Mouse (Mus musculus): Measurements from ENCODE around the gene Zbtb25. TPM values are rescaled to one million over a fixed set of nuclear protein-coding genes. Genes with fewer than 3 reads are reported as not detected.

Zbtb25 gene
- total RNA-seq, 2 experiments from 2014 or later: 7.8 to 8.7 TPM

DNA sequence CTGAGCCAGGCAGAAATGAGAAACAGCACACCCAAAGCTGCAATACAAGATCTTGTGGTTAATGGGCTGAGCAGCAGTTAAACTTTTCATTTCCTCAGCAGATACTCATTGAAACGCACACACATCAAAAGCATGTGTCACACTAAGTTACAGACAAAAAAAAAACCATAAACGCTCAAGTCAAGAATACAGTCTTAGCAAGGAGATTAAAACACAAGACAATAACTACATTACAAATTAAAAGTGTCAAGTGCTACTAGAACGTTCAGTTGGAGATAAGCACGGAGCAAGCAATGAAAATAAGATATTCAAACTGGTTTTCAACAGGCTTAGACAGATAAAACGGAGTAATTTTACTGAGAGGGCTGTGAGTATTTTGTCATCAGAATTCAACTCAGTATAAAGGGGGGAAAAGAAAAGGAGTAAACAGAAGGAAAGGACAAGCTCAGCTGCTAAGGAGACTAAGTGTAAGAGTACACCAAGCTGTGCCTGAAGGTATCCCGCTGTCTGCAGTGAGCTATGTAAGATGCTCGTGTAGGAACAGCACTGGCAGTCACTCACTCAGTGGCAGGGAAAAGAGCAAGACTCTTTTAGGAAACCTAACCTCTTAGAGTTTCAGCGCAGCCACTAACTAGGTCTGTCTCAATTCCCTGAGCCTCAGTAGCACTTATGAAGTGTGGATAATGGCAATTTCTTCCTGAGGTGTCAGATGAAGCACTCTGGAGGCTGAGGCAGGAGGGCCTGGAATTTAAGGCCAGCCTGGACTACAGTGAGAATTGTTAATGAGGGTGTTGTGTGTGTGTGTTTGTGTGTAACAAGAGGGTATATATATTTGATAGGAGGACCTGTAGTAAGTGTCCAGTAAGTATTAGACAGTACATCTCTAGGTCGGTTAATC lies 7.7 kb downstream of the Zbtb25 start:
- intact Hi-C loops (cut with DNase I; ENCODE audit: low total_unique reads): no loop called here

DNA sequence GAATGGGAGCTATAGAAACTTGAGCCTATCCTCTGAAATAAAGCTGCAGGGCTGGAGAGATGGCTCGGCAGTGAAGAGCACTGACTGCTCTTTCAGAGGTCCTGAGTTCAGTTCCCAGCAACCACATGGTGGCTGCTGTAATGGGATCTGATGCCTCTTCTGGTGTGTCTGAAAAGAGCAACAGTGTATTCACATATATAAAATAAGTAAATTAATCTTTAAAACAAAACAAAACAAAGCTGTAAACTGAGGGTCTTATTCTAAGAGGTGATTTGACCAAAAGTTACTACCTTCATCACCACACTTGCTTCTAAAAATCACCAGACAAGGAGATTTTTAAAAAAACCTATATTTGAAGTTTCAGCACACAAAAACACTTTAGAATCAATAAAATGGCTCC lies 8.5 kb downstream of the Zbtb25 start:
- intact Hi-C loops (cut with DNase I; ENCODE audit: low total_unique reads): no loop called here
- no peak for DNase-seq

More for the DNA sequence above, 7.7 kb downstream of the Zbtb25 start:
- DNase-seq: no peak

DNA sequence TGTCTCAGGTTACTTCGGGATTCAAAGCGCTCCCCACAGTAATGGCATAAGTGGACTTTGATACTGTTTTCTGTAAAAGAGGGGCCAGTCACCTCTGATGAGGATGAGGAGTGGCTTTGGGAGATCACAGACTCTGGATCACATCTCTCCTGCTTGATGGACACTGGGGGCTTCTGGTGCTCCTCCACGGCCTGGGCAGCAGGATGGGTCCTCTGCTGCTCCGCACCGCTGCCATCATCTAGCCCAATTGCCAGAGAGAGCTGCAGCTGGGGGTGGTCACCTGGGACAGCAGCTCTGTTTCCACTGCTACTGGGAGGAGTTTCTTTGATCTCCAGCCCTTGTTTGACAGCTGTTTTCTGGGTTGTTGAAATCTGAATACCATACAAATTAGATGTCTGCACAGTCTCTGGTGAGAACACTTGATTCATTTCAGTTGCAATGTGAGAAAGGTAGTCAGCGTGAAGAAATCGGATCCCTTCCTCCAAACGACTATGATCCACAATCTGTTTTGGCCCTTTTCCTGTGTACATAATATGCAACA lies 19.7 kb downstream of the Zbtb25 start:
- DNase-seq: no peak
- intact Hi-C loops (cut with DNase I; ENCODE audit: low total_unique reads): loop anchor here (10.0 kb wide), 1 partner anchor 115 kb away; no protein-coding TSS in a partner anchor

DNA sequence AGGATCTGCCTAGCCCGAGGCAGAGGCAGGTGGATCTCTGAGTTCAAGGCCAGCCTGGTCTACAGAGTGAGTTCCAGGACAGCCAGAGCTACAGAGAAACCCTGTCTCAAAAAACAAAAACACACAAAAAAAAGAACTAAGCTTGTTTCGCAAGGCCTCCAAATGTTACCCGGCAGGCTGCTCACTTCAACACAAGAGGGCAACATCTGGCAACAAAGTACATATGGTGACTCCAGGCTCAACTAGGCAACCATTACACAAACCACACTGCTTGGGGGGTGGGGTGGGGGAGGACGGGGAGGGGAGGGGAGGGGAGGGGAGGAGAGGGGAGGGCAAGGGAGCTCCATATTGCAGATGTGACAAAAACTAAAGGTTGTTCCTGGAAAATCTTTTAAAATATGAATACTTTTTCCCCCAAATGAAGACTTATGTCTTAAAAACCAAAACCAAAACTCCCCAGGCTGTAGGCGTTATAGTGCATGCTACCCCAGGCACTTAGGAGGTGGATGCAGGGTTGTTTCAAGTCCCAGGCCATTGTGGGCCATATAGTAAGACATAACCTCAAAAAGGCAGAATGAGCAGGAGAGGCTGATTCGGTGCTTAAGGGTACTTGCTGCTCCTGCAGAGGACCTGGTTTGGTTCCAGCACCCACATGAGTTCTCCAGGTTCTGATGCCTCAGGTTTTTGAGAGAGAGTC lies 23.5 kb downstream of the Zbtb25 start:
- intact Hi-C loops (cut with DNase I; ENCODE audit: low total_unique reads): no loop called here
- no peak for DNase-seq

DNA sequence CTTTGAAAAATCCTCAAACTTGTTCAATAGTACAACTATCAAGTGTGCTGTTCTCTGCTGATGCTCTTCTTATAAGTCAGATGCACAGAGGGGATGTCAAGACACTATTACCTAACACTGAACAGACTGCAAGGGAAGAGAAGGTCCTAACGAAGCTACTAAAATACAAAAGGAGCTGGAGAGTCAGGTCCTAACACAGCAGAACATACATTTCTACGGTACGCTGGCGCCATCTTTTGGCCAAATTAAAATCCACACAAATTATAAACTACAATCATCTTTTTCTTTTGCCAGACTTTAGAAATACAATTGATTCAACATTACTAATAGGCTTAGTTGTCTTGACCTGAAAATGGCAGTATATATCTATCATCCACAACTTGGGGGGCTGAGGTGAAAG lies 28.3 kb downstream of the Zbtb25 start:
- intact Hi-C loops (cut with DNase I; ENCODE audit: low total_unique reads): loop anchor here (2.0 to 5.0 kb wide), 2 partner anchors 46 to 74 kb away; no protein-coding TSS in a partner anchor
- DNase-seq: peak; percentile 13

DNA sequence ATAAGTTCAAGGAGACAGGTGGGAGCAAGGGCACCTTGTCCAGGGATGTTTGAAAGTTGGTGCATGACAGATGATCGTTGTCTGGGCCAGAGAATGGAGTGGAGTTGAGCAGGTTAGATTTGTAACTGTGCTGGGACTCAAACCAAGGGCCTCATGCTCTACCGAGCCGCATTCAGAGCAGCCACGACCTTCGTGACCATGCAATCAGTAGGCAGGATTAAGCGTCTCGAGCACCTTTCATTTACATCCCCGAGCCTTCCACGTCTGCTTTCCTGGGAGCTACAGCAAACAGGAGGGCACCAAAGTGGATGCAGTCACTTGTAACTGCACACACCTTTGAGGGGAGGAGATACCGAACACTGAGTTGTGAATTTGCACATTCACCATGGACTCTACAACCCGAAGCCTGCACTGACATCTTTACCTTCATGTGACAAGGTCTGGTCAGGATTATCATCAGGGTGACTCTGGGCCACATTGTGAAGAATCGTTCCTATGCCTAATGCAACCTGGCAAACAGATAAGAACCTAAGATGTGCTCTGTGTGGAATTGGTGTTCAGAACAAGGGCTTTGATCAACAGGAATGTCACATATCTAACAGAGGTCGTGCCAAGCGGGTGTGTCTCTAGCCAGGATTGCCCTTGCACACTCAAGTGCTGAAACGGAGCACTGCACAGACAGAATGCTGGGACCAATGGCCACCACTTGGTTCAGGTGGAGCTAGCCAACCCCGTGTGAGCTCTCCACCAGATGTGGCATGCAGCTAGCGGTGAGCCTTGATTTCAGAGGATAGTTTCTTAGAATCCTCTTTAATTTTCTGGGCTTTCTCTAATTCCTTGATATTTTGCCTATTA lies 33.1 kb downstream of the Zbtb25 start:
- intact Hi-C loops (cut with DNase I; ENCODE audit: low total_unique reads): no loop called here
- no peak for DNase-seq

DNA sequence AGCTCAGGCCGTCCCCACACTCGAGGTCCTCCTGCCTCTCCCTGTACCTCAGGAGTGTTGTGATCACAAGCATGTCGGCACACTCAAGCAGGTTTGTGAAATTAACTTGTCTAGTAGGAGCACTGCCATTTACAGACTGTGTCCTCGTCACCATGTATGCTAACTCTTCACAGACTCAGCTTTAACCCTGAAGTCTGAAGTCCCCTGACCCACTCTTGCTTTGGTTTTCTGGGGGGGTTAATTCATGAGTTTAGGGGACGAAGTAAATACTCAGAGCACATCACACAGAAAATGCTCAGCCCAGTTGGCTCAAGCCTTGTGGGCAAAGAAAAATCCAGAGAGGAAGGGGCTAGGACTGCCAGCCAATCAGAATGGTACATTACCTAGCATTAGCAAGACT lies 33.8 kb downstream of the Zbtb25 start:
- DNase-seq: no peak
- intact Hi-C loops (cut with DNase I; ENCODE audit: low total_unique reads): no loop called here

DNA sequence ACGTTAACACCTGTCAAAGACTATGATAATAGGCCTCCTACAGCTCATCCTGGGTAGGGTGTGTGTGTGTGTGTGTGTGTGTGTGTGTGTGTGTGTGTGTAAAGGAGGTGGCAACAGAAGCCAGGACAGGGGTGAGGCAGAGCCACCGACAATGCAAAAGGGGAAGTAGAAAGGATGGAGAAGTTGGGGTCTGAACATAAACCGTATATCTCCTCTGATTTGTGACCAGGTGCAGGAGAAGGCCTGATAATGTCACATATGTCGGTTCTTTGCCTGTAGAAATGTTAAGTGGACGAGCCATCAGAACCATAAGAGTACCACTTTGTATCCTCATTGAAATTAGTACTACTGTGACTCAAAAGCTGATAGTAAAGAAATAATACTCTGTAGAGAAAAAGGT lies 35.7 kb downstream of the Zbtb25 start:
- no peak for DNase-seq
- intact Hi-C loops (cut with DNase I; ENCODE audit: low total_unique reads): no loop called here

DNA sequence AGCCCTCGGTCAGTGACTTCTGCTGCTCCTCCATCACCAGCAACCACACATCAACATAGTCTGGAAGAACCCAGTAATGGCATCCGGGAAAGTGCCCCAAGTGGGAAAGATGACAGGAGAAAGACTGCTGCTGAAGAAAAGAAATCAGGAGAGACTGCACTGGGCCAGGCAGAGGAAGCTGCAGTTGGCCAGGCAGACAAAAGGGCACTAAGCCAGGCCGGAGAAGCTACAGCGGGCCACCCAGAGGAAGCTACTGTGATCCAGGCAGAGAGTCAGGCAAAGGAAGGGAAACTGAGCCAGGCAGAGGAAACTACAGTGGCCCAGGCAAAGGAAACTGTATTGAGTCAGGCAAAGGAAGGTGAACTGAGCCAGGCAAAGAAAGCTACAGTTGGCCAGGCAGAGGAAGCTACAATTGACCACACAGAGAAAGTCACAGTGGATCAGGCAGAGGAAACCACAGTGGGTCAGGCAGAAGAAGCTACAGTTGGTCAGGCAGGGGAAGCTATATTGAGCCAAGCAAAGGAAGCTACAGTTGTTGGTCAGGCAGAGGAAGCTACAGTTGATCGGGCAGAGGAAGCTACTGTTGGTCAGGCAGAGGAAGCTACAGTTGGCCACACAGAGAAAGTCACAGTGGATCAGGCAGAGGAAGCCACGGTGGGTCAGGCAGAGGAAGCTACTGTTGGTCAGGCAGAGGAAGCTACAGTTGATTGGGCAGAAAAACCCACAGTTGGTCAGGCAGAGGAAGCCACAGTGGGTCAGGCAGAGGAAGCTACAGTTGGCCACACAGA lies 40.6 kb downstream of the Zbtb25 start:
- peak; percentile 19 for DNase-seq
- intact Hi-C loops (cut with DNase I; ENCODE audit: low total_unique reads): no loop called here

DNA sequence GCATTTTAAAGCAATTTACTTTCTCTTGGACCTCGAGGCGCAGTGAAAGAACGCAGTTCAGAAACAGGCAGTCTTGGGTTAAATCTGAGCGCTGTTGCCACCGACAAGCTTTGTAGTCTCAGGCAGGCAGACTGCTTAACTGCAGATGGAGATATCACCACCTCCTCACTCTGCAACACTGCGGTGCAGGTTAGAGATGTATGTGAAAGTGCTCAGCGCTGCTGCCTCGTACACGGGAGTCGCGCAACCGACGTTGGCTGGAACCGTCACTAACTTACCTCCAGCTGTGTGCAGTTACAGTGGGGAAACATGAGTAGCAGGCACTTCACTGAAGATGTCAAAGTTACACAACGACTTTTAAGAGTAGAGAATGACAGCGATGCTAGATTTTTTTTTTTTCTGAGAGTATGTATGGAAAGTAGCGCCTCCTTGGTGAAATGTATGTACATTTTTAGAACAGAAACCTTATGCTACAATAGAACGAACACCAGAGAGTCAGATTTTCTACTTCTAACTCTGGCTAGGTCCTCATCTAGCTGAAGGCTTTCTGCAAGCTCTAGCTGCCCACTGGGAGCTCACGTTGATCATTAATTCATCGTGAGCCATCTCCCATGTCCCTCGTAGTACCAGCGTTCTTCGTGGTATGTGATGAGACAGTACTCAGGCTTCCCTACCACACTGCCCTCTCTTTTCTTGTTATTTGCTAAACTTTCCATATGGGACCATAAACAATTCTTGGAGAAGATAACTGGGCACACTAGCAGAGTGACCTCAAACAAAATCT lies 42.8 kb downstream of the Zbtb25 start:
- intact Hi-C loops (cut with DNase I; ENCODE audit: low total_unique reads): no loop called here
- no peak for DNase-seq

DNA sequence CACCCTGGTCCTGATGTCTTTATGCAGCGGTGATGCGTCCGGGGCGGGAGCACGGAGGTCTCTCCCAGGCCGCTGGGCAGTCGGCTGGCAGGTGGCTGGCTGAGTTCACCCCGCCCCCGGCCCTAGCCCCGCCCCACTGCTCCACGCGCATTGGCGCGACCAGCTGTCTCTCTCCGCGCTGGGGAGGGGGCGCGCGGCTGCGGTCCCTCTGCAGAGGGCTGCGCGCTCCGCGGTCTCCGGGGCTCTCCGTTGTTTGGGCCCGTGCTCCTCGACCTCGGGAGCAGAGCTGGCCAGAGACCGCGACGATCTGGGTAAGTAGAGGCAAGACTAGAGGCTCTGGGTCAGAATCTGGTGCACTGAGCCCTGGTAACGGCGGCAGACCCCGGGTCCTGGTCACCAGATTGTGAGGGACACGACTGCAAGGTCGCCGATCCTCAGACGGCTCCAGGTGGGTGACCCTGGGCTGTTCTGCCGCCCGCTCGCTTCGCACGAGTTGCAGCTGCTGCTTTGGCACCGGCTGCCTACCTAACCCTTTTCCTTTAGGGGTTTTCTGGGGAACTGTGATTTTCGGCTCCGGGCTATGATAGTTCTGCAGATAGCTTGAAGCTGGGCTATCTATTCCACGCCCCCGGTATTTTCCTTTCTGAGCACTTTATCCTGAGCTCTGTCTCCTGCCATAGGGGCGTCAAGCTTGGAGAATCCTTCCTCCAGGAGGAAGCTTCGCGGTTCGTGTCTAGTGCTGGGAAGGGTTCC lies 44.5 kb downstream of the Zbtb25 start, which contains the start of gene Akap5:
Gene Akap5 (plus strand): TSS at position 213 of the 753 bp plus-strand sequence.
- intact Hi-C loops (cut with DNase I; ENCODE audit: low total_unique reads): no loop called here
- DNase-seq: peak; percentile 43

DNA sequence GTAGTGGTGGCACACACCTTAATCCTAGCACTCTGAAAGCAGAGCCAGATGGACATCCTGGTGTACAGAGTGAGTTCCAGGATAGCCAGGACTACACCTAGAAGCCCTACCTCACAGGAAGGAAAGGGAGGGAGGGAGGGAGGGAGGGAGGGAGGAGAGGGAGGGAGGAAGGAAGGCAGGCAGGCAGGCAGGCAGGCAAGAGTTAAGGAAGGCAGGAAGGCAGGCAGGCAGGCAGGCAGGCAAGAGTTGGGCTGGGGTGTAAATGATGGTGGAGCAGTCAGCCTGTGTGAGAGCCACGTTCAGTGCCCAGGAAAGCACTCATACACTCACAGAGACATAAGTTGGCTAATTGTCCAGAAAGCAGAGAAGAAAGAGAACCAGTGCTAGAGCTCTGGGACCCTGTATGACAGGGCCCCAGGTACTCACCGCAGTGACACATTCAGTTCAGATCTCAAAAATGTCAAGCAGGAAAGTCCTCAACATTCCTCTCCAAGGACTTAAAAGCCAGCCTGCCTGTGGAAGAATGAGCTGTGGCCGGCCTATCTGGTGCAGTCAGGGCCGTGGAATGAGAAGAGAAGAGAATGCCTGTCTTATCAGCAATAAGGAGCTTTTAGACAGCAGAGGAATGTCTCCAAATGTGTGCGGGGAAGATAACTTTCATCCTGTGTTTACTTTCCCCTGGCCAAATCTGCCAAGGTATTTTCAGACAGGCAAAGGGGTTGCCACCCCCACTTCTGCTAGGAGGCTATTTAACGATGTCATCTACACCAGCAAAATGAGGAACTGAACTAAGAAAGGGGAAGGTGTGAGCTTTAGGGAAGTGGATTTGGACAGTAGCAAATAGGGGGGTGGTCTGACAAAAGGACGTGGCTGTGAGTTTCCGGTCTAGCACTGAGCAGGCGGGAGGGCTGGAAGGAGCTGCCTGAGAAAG lies 50.9 kb downstream of the Zbtb25 start:
- intact Hi-C loops (cut with DNase I; ENCODE audit: low total_unique reads): no loop called here
- DNase-seq: no peak

DNA sequence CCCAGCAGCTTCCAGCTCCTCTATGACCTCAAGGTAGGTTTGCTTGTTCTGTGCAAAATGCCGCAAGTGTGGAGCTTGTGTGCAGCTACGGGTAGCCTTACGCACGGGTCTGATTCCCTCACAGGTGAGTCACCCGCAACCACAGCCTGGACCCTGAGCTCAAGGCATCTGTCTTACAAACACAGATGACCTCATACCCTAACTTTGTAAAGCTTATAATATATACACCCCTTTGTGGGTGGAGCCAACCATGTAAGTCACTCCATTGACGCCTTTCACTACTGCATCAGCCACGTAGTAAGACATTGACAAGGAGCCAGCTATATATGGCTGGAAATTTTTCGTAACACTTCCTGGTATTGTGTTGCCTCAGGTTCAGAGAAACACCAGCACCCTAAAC lies 57.5 kb downstream of the Zbtb25 start:
- DNase-seq: no peak
- intact Hi-C loops (cut with DNase I; ENCODE audit: low total_unique reads): no loop called here

DNA sequence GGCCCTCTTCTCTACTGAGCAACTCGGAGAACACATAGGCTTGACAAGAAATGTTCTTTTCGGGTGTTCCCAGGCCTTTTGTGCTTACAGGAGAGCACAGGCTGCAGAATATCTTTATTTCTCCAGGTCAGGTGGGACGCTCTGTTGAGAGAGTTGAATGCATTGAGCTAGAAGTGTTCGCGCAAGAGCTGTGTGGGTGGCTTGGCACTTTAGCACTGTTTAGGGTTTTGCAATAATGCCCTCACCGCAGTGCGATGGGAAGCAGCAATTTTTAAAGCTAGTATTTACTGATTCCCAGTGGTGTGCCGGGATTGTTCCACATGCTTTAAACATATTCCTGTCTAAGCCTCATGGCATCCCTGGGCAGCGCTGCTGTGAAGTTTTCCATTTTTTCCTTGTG lies 58.2 kb downstream of the Zbtb25 start:
- no peak for DNase-seq
- intact Hi-C loops (cut with DNase I; ENCODE audit: low total_unique reads): no loop called here

DNA sequence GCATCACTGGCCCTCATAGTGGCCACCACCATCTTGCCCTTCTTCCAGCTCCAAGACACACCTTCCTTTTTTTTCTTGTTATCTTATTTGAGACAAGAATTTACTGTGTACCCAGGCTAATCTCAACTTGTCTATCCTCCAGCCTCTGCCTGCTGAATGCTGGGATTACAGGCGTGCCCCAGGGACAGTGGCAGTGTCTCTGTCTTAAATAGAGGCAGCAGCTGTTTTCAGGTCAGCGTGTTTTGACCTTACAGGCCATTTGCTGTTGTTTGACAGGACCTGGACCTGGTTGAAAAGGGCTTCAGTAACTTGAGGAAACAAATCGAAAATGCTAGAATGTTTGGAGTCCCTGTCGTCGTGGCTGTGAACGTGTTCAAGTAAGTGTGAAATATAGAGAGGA lies 58.8 kb downstream of the Zbtb25 start:
- DNase-seq: no peak
- intact Hi-C loops (cut with DNase I; ENCODE audit: low total_unique reads): no loop called here

DNA sequence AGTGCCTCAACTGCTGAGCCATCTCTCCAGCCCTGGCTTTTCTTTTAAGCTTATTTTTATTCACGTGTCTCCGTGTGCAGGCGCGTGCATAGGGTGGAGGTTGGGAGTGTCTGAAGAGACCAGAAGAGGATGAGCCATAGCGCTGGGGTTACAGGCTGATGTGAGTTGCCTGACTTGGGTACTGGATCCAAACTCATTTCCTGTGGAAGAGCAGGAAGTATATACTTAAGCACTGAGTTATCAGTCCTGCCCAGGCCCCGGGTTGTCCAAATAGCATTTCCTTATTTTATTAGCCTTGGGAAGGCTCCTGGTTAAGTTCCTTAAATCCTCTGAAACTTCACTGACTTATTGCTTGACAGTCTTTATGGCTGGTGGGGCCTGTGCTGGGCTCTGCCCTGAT lies 59.4 kb downstream of the Zbtb25 start:
- intact Hi-C loops (cut with DNase I; ENCODE audit: low total_unique reads): no loop called here
- no peak for DNase-seq

All from gastrocnemius, postnatal 14 days (tissue).